Mouse (Mus musculus) neural tube, embryonic 14.5 days (tissue): Measurements from ENCODE around the gene Cks2. TPM values are rescaled to one million over a fixed set of nuclear protein-coding genes. Genes with fewer than 3 reads are reported as not detected.

ENCODE experiments used
- ATAC-seq: fragments of 200-750 bp; cut with Nextera tagmentation; 2 replicates; pipeline ENCODE4 v1.8.0; 2017; ENCODE audit warnings: low read depth, mild to moderate bottlenecking, moderate TSS enrichment, moderate library complexity
- H3K27ac ChIP-seq: fragments of 300-500 bp; sonication (generic); 2 replicates; pipeline ENCODE4 v1.5.1; 2014; ENCODE audit warnings: low read depth, mild to moderate bottlenecking, control low read depth, low read length, moderate library complexity, mixed read lengths
- H3K27me3 ChIP-seq: fragments of 300-500 bp; sonication (generic); 2 replicates; pipeline ENCODE4 v1.6.1; 2014; ENCODE audit warnings: low read length; ENCODE audit not compliant: control insufficient read depth, insufficient read depth
- H3K36me3 ChIP-seq: fragments of 300-500 bp; sonication (generic); 2 replicates; pipeline ENCODE4 v1.6.1; 2014; ENCODE audit warnings: low read length, mixed read lengths; ENCODE audit not compliant: control insufficient read depth, insufficient read depth
- H3K4me1 ChIP-seq: fragments of 300-500 bp; sonication (generic); 2 replicates; pipeline ENCODE4 v1.6.1; 2014; ENCODE audit warnings: low read length; ENCODE audit not compliant: control insufficient read depth, insufficient read depth
- H3K4me2 ChIP-seq: fragments of 300-500 bp; sonication (generic); 2 replicates; pipeline ENCODE4 v1.6.1; 2014; ENCODE audit warnings: mild to moderate bottlenecking, low read depth, low read length, control low read depth
- H3K4me3 ChIP-seq: fragments of 300-500 bp; sonication (generic); 2 replicates; pipeline ENCODE4 v1.5.1; 2014; ENCODE audit warnings: low read depth, low read length, control low read depth, mixed read lengths
- H3K9ac ChIP-seq: fragments of 300-500 bp; sonication (generic); replicated peaks from 2 replicates; pipeline ENCODE4 v1.6.1; 2014; ENCODE audit warnings: low read depth, mild to moderate bottlenecking, control low read depth, low read length, mixed read lengths
- H3K9me3 ChIP-seq: fragments of 300-500 bp; sonication (generic); 2 replicates; pipeline ENCODE4 v1.6.1; 2016; ENCODE audit warnings: low read length; ENCODE audit not compliant: control insufficient read depth
- WGBS: fragments of 180-500 bp; shearing (Covaris S2); extraction: QIAGEN DNeasy Blood & Tissue Kit; methylation state at CpG from one replicate; pipeline ENCODE4 v1.1.7; 2014; 5-methylcytosine and 5-hydroxymethylcytosine counted together
- polyA plus RNA-seq: library from polyadenylated mRNA; unstranded; fragments of >200 nt; fragmentation: Nextera tagmentation; extraction: Ambion mirVana; gene quantifications from 2 replicates; pipeline ENCODE4 v1.2.1, GENCODE M21; 2014

Cks2 gene
- polyA plus RNA-seq, 1 experiment from 2014 or later: 24.5 TPM

DNA sequence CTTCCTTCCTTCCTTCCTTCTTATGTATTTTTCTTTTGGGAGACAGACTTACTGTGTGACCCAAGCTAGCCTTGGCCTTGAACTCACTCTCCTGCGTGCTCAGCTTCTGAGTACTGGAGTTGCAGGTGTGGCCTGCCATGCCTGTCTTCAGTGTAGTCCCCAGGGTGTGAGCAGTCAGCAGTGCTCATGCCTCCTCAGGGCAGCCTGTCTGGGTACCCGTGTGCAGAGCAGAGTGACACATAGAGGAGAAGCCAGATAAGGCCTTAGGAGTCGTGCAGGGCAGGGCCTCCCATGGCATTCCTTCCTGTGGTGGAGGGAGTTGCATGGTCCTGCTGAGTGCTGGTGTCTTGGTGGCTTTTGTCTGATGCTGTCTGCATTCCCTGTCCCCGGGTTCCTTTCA lies 34.3 kb downstream of the Cks2 start:
- Histone ChIP-seq H3K27ac (no peak overlapping the region), H3K4me1 (no peaks in the 10 kb centered on the region), H3K9ac (no peak overlapping the region), H3K36me3 (peaks cover 77% of the 10 kb centered on the region), H3K4me2 (no peak overlapping the region), H3K4me3 (no peak overlapping the region), H3K9me3 (no peaks in the 10 kb centered on the region), H3K27me3 (no peaks in the 10 kb centered on the region)
- ATAC-seq: no peak
- WGBS: 92% methylated on average over 4 of the region's 4 CpGs

DNA sequence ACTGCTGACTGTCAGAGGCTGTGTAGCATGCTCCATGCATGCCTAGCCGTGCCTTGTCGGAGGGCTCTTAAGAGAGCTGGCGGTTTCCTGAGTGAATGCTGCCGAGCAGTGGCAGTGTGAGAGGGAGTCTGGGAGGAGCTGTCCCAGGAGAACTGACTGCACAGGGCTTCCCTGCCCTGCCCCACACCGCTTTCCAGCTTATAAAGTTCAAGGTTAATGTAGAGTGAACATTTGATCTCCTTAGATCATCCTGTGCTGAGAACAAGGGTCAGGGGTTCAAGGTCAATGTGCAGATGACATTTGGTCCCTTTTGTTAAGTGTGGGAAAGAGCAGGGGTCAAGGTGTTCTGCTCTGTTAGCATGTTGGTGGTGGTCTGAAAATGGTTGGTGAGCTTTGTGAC lies 36.0 kb downstream of the Cks2 start:
- Histone ChIP-seq H3K27ac (no peak overlapping the region), H3K4me1 (no peaks in the 10 kb centered on the region), H3K27me3 (no peaks in the 10 kb centered on the region), H3K4me3 (no peak overlapping the region), H3K9ac (no peak overlapping the region), H3K36me3 (peaks cover 77% of the 10 kb centered on the region), H3K4me2 (no peak overlapping the region), H3K9me3 (no peaks in the 10 kb centered on the region)
- ATAC-seq: no peak
- 86% methylated on average over 5 of the region's 5 CpGs for WGBS

DNA sequence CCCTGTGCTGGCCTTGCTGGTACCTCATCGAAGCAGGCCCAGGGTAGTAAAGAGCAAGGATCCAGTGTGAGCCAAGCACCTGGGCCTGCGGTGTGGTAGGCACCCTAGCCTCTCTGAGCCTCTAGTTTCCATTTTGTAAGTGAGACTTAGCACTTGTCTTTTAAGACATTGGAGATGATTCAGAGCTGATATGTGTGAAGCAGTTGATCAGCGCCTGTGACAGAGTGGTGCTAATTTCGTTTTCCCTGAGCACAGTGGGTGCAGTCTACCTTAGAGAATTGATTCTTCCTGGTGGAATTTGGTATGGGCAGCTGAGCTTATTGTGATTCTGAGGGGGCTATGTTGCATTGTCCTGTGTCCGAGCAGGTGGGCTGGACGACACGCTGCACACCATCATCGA lies 36.6 kb downstream of the Cks2 start:
- no peak overlapping the region for H3K4me3 ChIP-seq
- 92% methylated on average over 8 of the region's 8 CpGs for WGBS
- H3K4me1 ChIP-seq: no peaks in the 10 kb centered on the region
- no peak overlapping the region for H3K4me2 ChIP-seq
- H3K9me3 ChIP-seq: no peaks in the 10 kb centered on the region
- ATAC-seq: no peak
- H3K27ac ChIP-seq: no peak overlapping the region
- H3K27me3 ChIP-seq: no peaks in the 10 kb centered on the region
- H3K9ac ChIP-seq: no peak overlapping the region
- H3K36me3 ChIP-seq: peaks cover 71% of the 10 kb centered on the region

DNA sequence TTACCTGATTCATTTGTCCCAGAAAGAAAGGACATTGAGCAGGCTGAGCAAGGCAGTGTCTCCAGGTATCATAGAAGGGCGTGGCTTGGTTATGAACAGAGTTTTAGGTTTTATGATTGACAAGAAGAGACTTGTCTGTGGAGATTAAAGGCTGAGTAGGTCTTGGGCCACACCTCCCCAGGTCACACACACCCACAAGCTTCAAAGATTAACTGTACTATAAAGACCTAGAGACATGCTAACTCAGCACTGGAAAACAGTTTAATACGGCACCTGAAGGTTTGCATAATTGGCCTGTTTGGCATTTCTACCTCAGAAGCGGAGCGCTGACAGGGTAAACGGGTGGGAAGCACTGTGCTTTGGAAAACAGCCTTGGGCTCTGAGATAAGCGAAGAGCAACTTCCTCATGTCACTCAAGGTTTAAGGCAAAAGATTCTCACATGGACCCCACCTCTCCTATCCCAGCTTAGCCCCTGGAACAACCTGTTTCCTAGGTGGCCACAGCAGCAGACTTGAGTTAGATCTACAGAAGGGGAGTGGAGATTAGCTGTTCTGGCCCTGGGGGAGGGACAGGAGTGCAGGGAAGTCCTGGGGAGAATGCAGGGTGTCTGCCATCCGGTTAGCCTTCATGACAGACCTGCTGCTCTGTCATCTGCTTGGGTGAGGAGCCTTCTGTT lies 40.4 kb downstream of the Cks2 start:
- Histone ChIP-seq H3K9ac (no peak overlapping the region), H3K4me1 (no peaks in the 10 kb centered on the region), H3K27me3 (no peaks in the 10 kb centered on the region), H3K9me3 (no peaks in the 10 kb centered on the region), H3K4me2 (no peak overlapping the region), H3K4me3 (no peak overlapping the region), H3K36me3 (peaks cover 49% of the 10 kb centered on the region), H3K27ac (no peak overlapping the region)
- ATAC-seq: no peak
- 91% methylated on average over 7 of the region's 7 CpGs for WGBS

DNA sequence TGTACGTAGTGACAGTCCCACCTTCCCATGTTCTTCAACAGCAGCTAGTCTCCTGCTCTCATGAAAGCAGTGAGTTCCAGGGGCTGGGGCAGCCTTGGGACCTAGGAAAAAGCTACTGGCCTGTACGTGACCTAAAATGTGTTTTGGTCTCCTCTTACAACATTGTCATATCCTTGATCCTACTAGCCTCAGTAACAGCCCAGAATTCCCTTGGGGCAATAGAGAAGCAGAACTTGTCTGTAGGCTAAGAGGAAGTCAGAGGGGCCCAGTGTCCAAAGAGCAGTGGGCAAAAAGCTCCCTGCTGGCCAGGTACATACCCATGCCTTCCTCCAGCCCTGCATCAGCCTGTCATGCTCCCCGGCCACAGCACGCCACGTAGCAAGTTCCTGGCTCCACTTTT lies 41.9 kb downstream of the Cks2 start:
- Histone ChIP-seq H3K4me3 (no peak overlapping the region), H3K9me3 (no peaks in the 10 kb centered on the region), H3K27ac (no peak overlapping the region), H3K36me3 (peaks cover 35% of the 10 kb centered on the region), H3K4me1 (no peaks in the 10 kb centered on the region), H3K9ac (no peak overlapping the region), H3K4me2 (no peak overlapping the region), H3K27me3 (no peaks in the 10 kb centered on the region)
- no peak for ATAC-seq
- 98% methylated on average over 5 of the region's 5 CpGs for WGBS

DNA sequence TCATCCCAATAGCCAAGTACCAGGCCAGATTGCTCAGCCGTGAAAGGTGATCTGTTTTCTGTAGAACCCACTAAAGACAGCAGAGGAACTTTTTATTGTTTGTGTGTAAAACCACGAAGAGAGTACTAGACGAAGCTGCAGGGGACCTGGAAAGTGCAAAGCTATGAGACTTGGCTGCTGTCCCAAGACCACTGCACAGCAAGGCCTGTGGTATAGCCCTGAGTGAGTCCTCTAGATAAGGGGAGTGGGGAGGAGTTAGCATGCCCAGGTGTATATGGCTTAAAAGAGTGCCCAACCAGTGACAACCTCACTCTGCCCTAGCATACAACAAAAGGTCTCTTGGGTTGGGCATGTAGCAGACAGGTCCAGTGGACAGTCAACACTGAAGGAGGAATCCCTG lies 43.7 kb downstream of the Cks2 start:
- Histone ChIP-seq H3K27me3 (no peaks in the 10 kb centered on the region), H3K36me3 (peaks cover 23% of the 10 kb centered on the region), H3K4me3 (no peak overlapping the region), H3K9ac (no peak overlapping the region), H3K27ac (no peak overlapping the region), H3K4me2 (no peak overlapping the region), H3K4me1 (no peaks in the 10 kb centered on the region), H3K9me3 (no peaks in the 10 kb centered on the region)
- 50% methylated on average over 3 of the region's 3 CpGs for WGBS
- ATAC-seq: no peak

DNA sequence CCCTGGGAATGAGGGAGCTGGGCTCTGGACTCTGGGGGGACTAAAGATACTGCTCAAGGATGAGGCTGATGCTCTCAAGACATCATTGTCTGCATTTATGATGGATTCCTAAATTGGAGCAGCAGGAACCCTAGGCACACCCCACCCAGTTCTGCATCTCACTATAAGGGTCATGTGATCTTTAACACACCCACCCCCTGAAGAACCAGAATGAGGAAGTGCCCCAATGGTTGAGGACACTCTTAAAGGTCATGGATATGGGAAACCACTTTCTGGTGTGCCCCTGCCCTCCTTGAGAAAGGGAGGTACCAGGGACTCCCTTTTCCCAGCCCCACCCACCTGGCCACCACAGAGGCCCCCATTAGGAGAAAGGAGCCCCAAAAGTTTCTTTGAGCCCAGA lies 51.4 kb downstream of the Cks2 start:
- no peaks in the 10 kb centered on the region for H3K27me3 ChIP-seq
- no peak overlapping the region for H3K4me3 ChIP-seq
- H3K9me3 ChIP-seq: no peaks in the 10 kb centered on the region
- ATAC-seq: no peak
- H3K9ac ChIP-seq: no peak overlapping the region
- H3K36me3 ChIP-seq: no peaks in the 10 kb centered on the region; the same call in 1 of the 2 replicates
- H3K4me1 ChIP-seq: no peaks in the 10 kb centered on the region
- H3K27ac ChIP-seq: no peak overlapping the region
- H3K4me2 ChIP-seq: no peak overlapping the region

DNA sequence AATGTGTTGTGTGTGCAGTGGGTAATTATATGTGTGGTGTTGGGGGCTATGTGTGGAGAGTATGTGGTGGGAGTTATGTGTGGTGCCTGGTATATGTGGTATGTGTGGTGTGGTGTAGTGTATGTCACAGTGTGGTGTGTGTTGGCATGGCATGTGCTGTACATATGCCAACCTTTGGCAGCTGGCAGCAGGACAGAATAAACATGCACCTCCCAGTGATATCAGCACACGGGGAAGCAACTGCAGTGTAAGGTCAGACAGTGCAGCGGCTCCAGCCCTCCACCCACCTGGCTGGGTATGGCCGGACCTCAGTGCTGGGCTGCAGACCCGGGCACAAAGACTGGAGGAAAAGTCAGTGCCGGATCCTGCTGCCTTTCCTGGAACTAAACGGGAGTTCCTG lies 52.4 kb downstream of the Cks2 start:
- no peaks in the 10 kb centered on the region for H3K27me3 ChIP-seq
- no peak for ATAC-seq

DNA sequence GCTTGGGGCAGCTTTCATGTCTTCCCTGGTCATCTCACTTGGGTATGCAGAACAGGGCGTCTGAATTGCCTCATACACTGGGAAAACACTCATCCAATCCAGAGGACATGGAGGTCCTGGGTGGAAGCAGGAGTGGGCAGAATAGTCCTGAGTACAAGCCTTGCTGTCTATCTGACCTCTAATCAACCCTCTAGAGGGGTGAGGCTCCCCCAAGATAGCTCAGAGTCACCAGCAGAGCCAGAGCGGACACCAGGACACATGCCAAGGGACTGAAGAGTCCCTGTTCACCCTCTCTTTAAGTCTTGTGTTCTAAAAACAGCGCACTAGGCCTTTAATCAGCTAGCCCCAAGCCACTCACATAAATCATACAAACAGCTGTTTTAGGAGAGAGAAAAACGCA lies 52.9 kb downstream of the Cks2 start:
- H3K4me1 ChIP-seq: no peaks in the 10 kb centered on the region
- no peak overlapping the region for H3K27ac ChIP-seq
- H3K27me3 ChIP-seq: no peaks in the 10 kb centered on the region
- H3K4me2 ChIP-seq: no peak overlapping the region
- no peak overlapping the region for H3K4me3 ChIP-seq
- ATAC-seq: no peak
- WGBS: 64% methylated on average over 4 of the region's 4 CpGs
- H3K9me3 ChIP-seq: no peaks in the 10 kb centered on the region
- H3K9ac ChIP-seq: no peak overlapping the region
- no peaks in the 10 kb centered on the region; the same call in 1 of the 2 replicates for H3K36me3 ChIP-seq

More for the DNA sequence above, 52.4 kb downstream of the Cks2 start:
- Histone ChIP-seq H3K36me3 (no peaks in the 10 kb centered on the region; the same call in 1 of the 2 replicates), H3K4me1 (no peaks in the 10 kb centered on the region), H3K4me3 (no peak overlapping the region), H3K9me3 (no peaks in the 10 kb centered on the region), H3K9ac (no peak overlapping the region), H3K27ac (no peak overlapping the region), H3K4me2 (no peak overlapping the region)
- 84% methylated on average over 6 of the region's 6 CpGs for WGBS
